Mouse (Mus musculus): ENCODE results near the gene Helq.
A peak's percentile ranks its signal among the peaks of the same experiment; 100 is the strongest.

DNA sequence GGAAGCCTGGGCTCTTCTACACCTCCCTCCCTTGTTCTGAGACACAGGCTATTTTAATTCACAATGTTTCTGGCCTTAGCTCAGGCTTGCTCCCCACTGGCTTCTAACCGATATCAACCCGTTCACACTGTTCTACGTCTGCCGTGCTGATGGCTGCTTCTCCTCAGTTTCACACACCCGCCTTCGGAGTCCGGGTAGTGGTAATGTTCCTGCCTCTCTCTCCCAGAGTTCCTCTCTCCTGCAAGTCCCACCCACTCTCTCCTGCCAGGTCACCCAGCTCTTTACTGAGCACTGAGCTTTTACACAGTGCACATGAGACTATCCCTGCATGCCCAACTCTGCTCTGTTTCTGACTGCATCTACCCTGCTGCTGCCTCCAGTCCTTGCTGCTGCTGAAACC lies 32.4 kb downstream of the Helq start:
- TF ChIP-seq EP300 (IDR thresholded peaks at IDR 0.05; ENCODE audit: insufficient read depth, low read depth, low read length) (no peak), CTCF (IDR thresholded peaks at IDR 0.05; ENCODE audit: low read depth, low read length) (no peak), POLR2A (IDR thresholded peaks at IDR 0.05; ENCODE audit: insufficient read depth, low read length) (peak; percentile 5)
